ENCODE assay signal across 9 mouse cellular contexts in the genomic region with DNA sequence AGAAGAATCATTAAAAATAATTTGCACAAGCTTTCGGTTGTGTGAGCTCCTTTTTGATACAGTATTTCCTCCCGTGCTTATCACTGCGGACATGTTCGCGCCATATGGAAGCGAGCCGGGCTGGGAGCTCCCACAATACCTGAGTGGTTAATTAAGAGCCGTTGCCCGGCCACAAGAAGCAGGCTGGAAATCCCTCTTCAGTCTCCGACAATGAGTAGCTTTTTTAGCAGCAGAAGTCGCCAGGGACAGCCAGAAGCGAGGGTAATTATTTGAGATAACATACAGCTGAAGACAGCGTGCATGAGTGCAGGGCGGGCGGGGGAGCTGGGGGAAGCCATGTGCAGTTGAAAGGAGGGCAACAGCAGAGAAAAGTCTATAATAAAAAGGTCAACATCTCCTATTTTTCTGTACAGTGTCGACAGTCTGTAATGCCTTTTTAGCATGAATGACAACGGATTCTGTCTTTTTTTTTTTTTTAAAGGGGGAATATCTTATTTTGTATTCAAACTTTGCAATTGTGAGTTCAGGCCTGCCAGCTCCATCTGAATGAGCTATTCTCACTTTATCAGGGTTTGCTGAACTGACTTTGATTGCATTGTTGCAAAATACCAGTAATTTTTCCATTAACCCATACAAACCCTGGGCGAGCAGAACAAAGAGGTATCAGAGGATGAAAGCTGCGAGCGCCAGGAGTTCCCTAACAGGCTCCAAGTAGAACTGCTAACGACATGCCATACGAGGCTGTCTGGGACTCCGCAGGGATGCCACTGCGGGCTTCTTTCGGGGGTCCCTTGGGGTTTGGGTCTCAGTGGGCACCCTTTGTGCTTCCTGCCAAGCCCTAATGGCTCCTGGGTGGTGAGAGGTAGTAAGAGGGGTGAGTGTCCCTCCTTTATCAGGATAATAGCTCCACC.
DNase-seq lines count a peak whose midpoint lies in the region; ATAC-seq and TF ChIP-seq lines count a peak whose summit lies in the region.
"Had no signal": no experiment of that assay in that cellular context is flagged by ENCODE, and none has a peak within 500 bp of the region (broad histone marks: within the 10 kb centered on the region; RNA-seq: fewer than 3 reads in every experiment).

No protein-coding gene starts in this region.

- H3K27ac ChIP-seq in forebrain, embryonic 13.5 days, result peak overlapping the region; percentile 51
- peak overlapping the region; percentile 63 for H3K27ac ChIP-seq in hindbrain, embryonic 15.5 days (replicated peaks)
- H3K27ac ChIP-seq in midbrain, embryonic 15.5 days, result peak overlapping the region; percentile 84
- H3K27ac ChIP-seq in thymus, adult 2 months (ENCODE audit: control insufficient read depth, insufficient read depth, low read length), result no peak overlapping the region
- H3K27ac ChIP-seq: limb, embryonic 15.5 days had no signal

- peaks cover 2% of the 10 kb centered on the region; the same call in 1 of the 2 replicates for H3K9me3 ChIP-seq in forebrain, embryonic 13.5 days (replicated peaks)
- H3K9me3 ChIP-seq in hindbrain, embryonic 15.5 days, result no peaks in the 10 kb centered on the region
- no peaks in the 10 kb centered on the region; the same call in 1 of the 2 replicates for H3K9me3 ChIP-seq in midbrain, embryonic 15.5 days
- H3K9me3 ChIP-seq: limb, embryonic 15.5 days had no signal

- no peak for TF ChIP-seq POLR2A in thymus, adult 2 months (IDR thresholded peaks at IDR 0.05; ENCODE audit: control insufficient read depth, extremely low read depth, insufficient read depth, low read length, poor library complexity)

- WGBS in forebrain, embryonic 13.5 days, result 3% methylated on average over 25 of the region's 25 CpGs
- WGBS in hindbrain, embryonic 15.5 days, result 13% methylated on average over 25 of the region's 25 CpGs
- WGBS in midbrain, embryonic 15.5 days, result 10% methylated on average over 25 of the region's 25 CpGs
- 39% methylated on average over 25 of the region's 25 CpGs for WGBS in thymus, adult 2 months

- TF ChIP-seq CTCF in thymus, adult 2 months (IDR thresholded peaks at IDR 0.05; ENCODE audit: borderline replicate concordance, control insufficient read depth, extremely low read depth, insufficient read depth, low read length, poor library complexity), result no peak

- peaks cover 53% of the 10 kb centered on the region for H3K4me1 ChIP-seq in forebrain, embryonic 13.5 days
- peaks cover 41% of the 10 kb centered on the region for H3K4me1 ChIP-seq in hindbrain, embryonic 15.5 days (replicated peaks)
- H3K4me1 ChIP-seq in midbrain, embryonic 15.5 days, result peaks cover 56% of the 10 kb centered on the region
- no peaks in the 10 kb centered on the region for H3K4me1 ChIP-seq in thymus, adult 2 months (replicated peaks; ENCODE audit: control insufficient read depth, insufficient read depth, low read length)

- peak; percentile 34 to 51 for DNase-seq in heart, adult 18-20 months
- no peak for DNase-seq in heart, postnatal 25 days (ENCODE audit: low spot score)
- no peak for DNase-seq in urinary bladder, adult 2 months (ENCODE audit: low spot score)
- DNase-seq in thymus, adult 2 months, result no peak
- no peak for DNase-seq in thymus, postnatal 25 days

- intact Hi-C loops in heart, postnatal 25 days (cut with DNase I), result no loop called here

- peak overlapping the region; percentile 10; the same call in 1 of the 2 replicates for H3K4me3 ChIP-seq in forebrain, embryonic 13.5 days
- peak overlapping the region; percentile 7; the same call in 1 of the 2 replicates for H3K4me3 ChIP-seq in hindbrain, embryonic 15.5 days
- peak overlapping the region; percentile 7; the same call in 1 of the 2 replicates for H3K4me3 ChIP-seq in midbrain, embryonic 15.5 days
- no peak overlapping the region for H3K4me3 ChIP-seq in thymus, adult 2 months (ENCODE audit: control insufficient read depth, insufficient read depth, low read length)
- H3K4me3 ChIP-seq: limb, embryonic 15.5 days had no signal

- peak overlapping the region; percentile 48 for H3K4me2 ChIP-seq in forebrain, embryonic 13.5 days
- H3K4me2 ChIP-seq in hindbrain, embryonic 15.5 days, result peak overlapping the region; percentile 48
- H3K4me2 ChIP-seq in midbrain, embryonic 15.5 days, result peak overlapping the region; percentile 44
- H3K4me2 ChIP-seq: limb, embryonic 15.5 days had no signal

- H3K27me3 ChIP-seq in forebrain, embryonic 13.5 days, result peaks cover 82% of the 10 kb centered on the region
- peaks cover 3% of the 10 kb centered on the region for H3K27me3 ChIP-seq in hindbrain, embryonic 15.5 days
- H3K27me3 ChIP-seq in midbrain, embryonic 15.5 days (replicated peaks), result peaks cover 5% of the 10 kb centered on the region; the same call in 1 of the 2 replicates
- no peaks in the 10 kb centered on the region for H3K27me3 ChIP-seq in thymus, adult 2 months (ENCODE audit: control insufficient read depth, insufficient read depth, low read length)

- no peak overlapping the region for H3K9ac ChIP-seq in forebrain, embryonic 13.5 days
- H3K9ac ChIP-seq in hindbrain, embryonic 15.5 days, result no peak overlapping the region
- H3K9ac ChIP-seq in midbrain, embryonic 15.5 days, result peak overlapping the region; percentile 18; the same call in 1 of the 2 replicates
- H3K9ac ChIP-seq: limb, embryonic 15.5 days had no signal

- ATAC-seq in forebrain, embryonic 13.5 days, result peak; percentile 65
- 0 out of 2 replicates have a peak, but pooled peaks have one; percentile 59 for ATAC-seq in hindbrain, embryonic 15.5 days (ENCODE audit: low FRiP score, low read depth)
- ATAC-seq in midbrain, embryonic 15.5 days (replicated peaks), result peak; percentile 75

- H3K36me3 ChIP-seq in forebrain, embryonic 13.5 days (ENCODE audit: poor library complexity, severe bottlenecking), result no peaks in the 10 kb centered on the region
- no peaks in the 10 kb centered on the region for H3K36me3 ChIP-seq in hindbrain, embryonic 15.5 days
- H3K36me3 ChIP-seq in midbrain, embryonic 15.5 days (replicated peaks), result no peaks in the 10 kb centered on the region
- H3K36me3 ChIP-seq in thymus, adult 2 months (ENCODE audit: control insufficient read depth, insufficient read depth, low read length), result no peaks in the 10 kb centered on the region
- H3K36me3 ChIP-seq: limb, embryonic 15.5 days had no signal

Comparison
In these comparisons a context has a peak if more than half of its experiments do, and no peak if none do; other contexts are left out.
1. DNase-seq: peak in heart, adult 18-20 months (2 of 2); none in heart, postnatal 25 days (single experiment), urinary bladder, adult 2 months (single experiment), thymus, adult 2 months (single experiment) and thymus, postnatal 25 days (single experiment).
2. Peak in every context shown above with its lines, with median percentiles within 50 percentile points of each other: ATAC-seq and H3K4me2 ChIP-seq.